Mouse (Mus musculus) liver, adult 2 months (tissue): ENCODE data around the gene Oas1c.

Experiments
- CTCF ChIP-seq: fragments of 200-500 bp; IDR thresholded peaks from 2 replicates; pipeline ENCODE4 v1.5.1; 2011; ENCODE audit warnings: low read depth, low read length, control low read depth
- POLR2A ChIP-seq: fragments of 200-500 bp; IDR thresholded peaks from 2 replicates; pipeline ENCODE4 v1.6.1; 2011; ENCODE audit warnings: low read length, control low read depth; ENCODE audit not compliant: insufficient read depth; ENCODE audit errors: extremely low read depth

DNA sequence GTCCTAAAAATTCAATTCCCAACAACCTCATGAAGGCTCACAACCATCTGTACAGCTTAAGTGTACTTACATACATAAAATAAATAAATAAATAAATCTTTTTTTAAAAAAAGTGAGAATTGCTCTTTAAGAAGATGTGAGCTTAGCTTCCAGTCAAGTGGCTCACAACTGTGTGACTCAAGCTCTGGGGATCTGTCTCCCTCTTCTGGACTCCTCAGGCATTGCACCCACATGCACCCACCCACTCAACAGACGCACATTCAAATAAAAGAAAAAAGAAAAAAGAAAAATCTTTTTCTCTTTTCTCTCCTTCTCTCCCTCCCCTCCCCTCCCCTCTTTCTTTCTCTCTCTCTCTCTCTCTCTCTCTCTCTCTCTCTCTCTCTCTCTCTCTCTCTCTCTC lies 30.7 kb downstream of the Oas1c start:
- TF ChIP-seq POLR2A (no peak), CTCF (no peak)
